Mouse (Mus musculus): Measurements from ENCODE around the gene Cd24a. TPM values are rescaled to one million over a fixed set of nuclear protein-coding genes. Genes with fewer than 3 reads are reported as not detected.

Cd24a gene
- polyA plus RNA-seq, 1 experiment = 1,229 TPM

GRCm38 (mm10) chr10:43629857-43630256 lies 51.8 kb downstream of the Cd24a start:
- TF ChIP-seq POLR2A (IDR thresholded peaks at IDR 0.05; ENCODE audit: borderline replicate concordance, extremely low read depth, insufficient read depth, insufficient read length, poor library complexity, severe bottlenecking) = no peak
- TF ChIP-seq CTCF (IDR thresholded peaks at IDR 0.05; ENCODE audit: borderline replicate concordance, extremely low read depth, insufficient read depth, insufficient read length) = no peak
- DNase-seq (ENCODE audit: low read depth) = no peak

- DNase-seq (ENCODE audit: low read depth) = no peak
- TF ChIP-seq POLR2A (IDR thresholded peaks at IDR 0.05; ENCODE audit: borderline replicate concordance, extremely low read depth, insufficient read depth, insufficient read length, poor library complexity, severe bottlenecking) = no peak
- no peak for TF ChIP-seq CTCF (IDR thresholded peaks at IDR 0.05; ENCODE audit: borderline replicate concordance, extremely low read depth, insufficient read depth, insufficient read length)
Observed at GRCm38 (mm10) chr10:43630634-43631033, 52.5 kb downstream of the Cd24a start.

GRCm38 (mm10) chr10:43631049-43631448 lies 53.0 kb downstream of the Cd24a start:
- TF ChIP-seq POLR2A (IDR thresholded peaks at IDR 0.05; ENCODE audit: borderline replicate concordance, extremely low read depth, insufficient read depth, insufficient read length, poor library complexity, severe bottlenecking) (no peak), CTCF (IDR thresholded peaks at IDR 0.05; ENCODE audit: borderline replicate concordance, extremely low read depth, insufficient read depth, insufficient read length) (no peak)
- DNase-seq (ENCODE audit: low read depth) = peak; percentile 73

GRCm38 (mm10) chr10:43631639-43632354 lies 53.7 kb downstream of the Cd24a start:
- no peak for TF ChIP-seq CTCF (IDR thresholded peaks at IDR 0.05; ENCODE audit: borderline replicate concordance, extremely low read depth, insufficient read depth, insufficient read length)
- TF ChIP-seq POLR2A (IDR thresholded peaks at IDR 0.05; ENCODE audit: borderline replicate concordance, extremely low read depth, insufficient read depth, insufficient read length, poor library complexity, severe bottlenecking) = no peak
- DNase-seq (ENCODE audit: low read depth) = peak; percentile 44

GRCm38 (mm10) chr10:43633117-43633516 lies 55.0 kb downstream of the Cd24a start:
- TF ChIP-seq POLR2A (IDR thresholded peaks at IDR 0.05; ENCODE audit: borderline replicate concordance, extremely low read depth, insufficient read depth, insufficient read length, poor library complexity, severe bottlenecking) = no peak
- no peak for TF ChIP-seq CTCF (IDR thresholded peaks at IDR 0.05; ENCODE audit: borderline replicate concordance, extremely low read depth, insufficient read depth, insufficient read length)
- DNase-seq (ENCODE audit: low read depth) = no peak

Other genes starting within 250 kb of the Cd24a start
- gene Bend3, start 99.5 kb upstream of the Cd24a start, polyA plus RNA-seq (2012; rRNA removed) = 10.5 and 13.1 TPM in 2 replicates
- 15.0 and 45.2 TPM in 2 replicates for gene Gm9803, start 54.2 kb upstream of the Cd24a start, polyA plus RNA-seq (2012; rRNA removed)
- gene 1700021F05Rik, start 37.3 kb upstream of the Cd24a start, polyA plus RNA-seq (2012; rRNA removed) = 17.9 and 26.4 TPM in 2 replicates